Mouse (Mus musculus): ENCODE data around the gene Fibp.
A peak's percentile ranks its signal among the peaks of the same experiment; 100 is the strongest.

The Fibp gene

GRCm38 (mm10) chr19:5487768-5488550 is 27.5 kb downstream of the Fibp start, which contains the start of gene Mus81:
Gene Mus81, minus strand, starts transcription at chr19:5488402.
- DNase-seq (ENCODE audit: low read depth, low spot score): peak; percentile 98

GRCm38 (mm10) chr19:5488878-5489571 is 28.6 kb downstream of the Fibp start:
- DNase-seq (ENCODE audit: low read depth, low spot score): peak; percentile 100

GRCm38 (mm10) chr19:5489721-5490120 is 29.3 kb downstream of the Fibp start:
- peak; percentile 19 for DNase-seq (ENCODE audit: low read depth, low spot score)

- peak; percentile 97 for DNase-seq (ENCODE audit: low read depth, low spot score)
These were observed 30.0 kb downstream of the Fibp start, which contains the start of gene Cfl1 for GRCm38 (mm10) chr19:5490313-5490897. Gene Cfl1, plus strand, starts transcription at chr19:5490455.

GRCm38 (mm10) chr19:5490898-5491708 is 30.7 kb downstream of the Fibp start:
- peak; percentile 92 for DNase-seq (ENCODE audit: low read depth, low spot score)

- no peak for DNase-seq (ENCODE audit: low read depth, low spot score)
These were observed 32.2 kb downstream of the Fibp start for GRCm38 (mm10) chr19:5492641-5493040.

- peak; percentile 66 for DNase-seq (ENCODE audit: low read depth, low spot score)
These were observed 32.9 kb downstream of the Fibp start for GRCm38 (mm10) chr19:5493301-5493721.

- no peak for DNase-seq (ENCODE audit: low read depth, low spot score)
These were observed 33.9 kb downstream of the Fibp start for GRCm38 (mm10) chr19:5494314-5494713.

GRCm38 (mm10) chr19:5495353-5496051 is 35.1 kb downstream of the Fibp start:
- peak; percentile 53 for DNase-seq (ENCODE audit: low read depth, low spot score)

GRCm38 (mm10) chr19:5496052-5496370 is 35.6 kb downstream of the Fibp start:
- peak; percentile 54 for DNase-seq (ENCODE audit: low read depth, low spot score)

GRCm38 (mm10) chr19:5500330-5500875 is 40.0 kb downstream of the Fibp start:
- DNase-seq (ENCODE audit: low read depth, low spot score): no peak

GRCm38 (mm10) chr19:5503687-5504086 is 43.3 kb downstream of the Fibp start, which contains the start of gene 1700020D05Rik:
Gene 1700020D05Rik, minus strand, starts transcription at chr19:5503787.
- no peak for DNase-seq (ENCODE audit: low read depth, low spot score)

GRCm38 (mm10) chr19:5510031-5511026 is 49.9 kb downstream of the Fibp start, which contains the start of gene Snx32:
Gene Snx32, minus strand, starts transcription at chr19:5510538.
- peak; percentile 99 for DNase-seq (ENCODE audit: low read depth, low spot score)

GRCm38 (mm10) chr19:5511074-5511632 is 50.7 kb downstream of the Fibp start:
- DNase-seq (ENCODE audit: low read depth, low spot score): no peak

- no peak for DNase-seq (ENCODE audit: low read depth, low spot score)
These were observed 51.9 kb downstream of the Fibp start for GRCm38 (mm10) chr19:5512091-5513004.

GRCm38 (mm10) chr19:5513005-5513349 is 52.6 kb downstream of the Fibp start:
- DNase-seq (ENCODE audit: low read depth, low spot score): no peak

All from R1 (cell line).